Mouse (Mus musculus) CH12.LX (cell line): ENCODE results near the gene Gm37240. TPM values are rescaled to one million over a fixed set of nuclear protein-coding genes. Genes with fewer than 3 reads are reported as not detected.

Experiments used
- DNase-seq: peaks from one replicate; pipeline ENCODE4 v3.0.0-alpha.2; 2013; ENCODE audit errors: extremely low read depth
- H3K27ac ChIP-seq: 2 replicates; pipeline ENCODE4 v1.5.1; 2012; ENCODE audit warnings: low read depth, mild to moderate bottlenecking, control low read depth, moderate library complexity; ENCODE audit not compliant: insufficient read depth
- H3K27me3 ChIP-seq: replicated peaks from 2 replicates; pipeline ENCODE3; 2012; ENCODE audit warnings: inconsistent platforms
- H3K36me3 ChIP-seq, 2 experiments: replicated peaks in 1 of 2; 2 replicates each; pipeline versions ENCODE3 to v1.6.1; 2012; ENCODE audit warnings: inconsistent platforms in 1 of 2, low read length in 1 of 2, mild to moderate bottlenecking in 1 of 2, mixed read lengths in 1 of 2, moderate library complexity in 1 of 2; ENCODE audit not compliant: control insufficient read depth in 1 of 2, insufficient read depth in 1 of 2
- H3K4me1 ChIP-seq, 2 experiments: 2 replicates each; pipeline ENCODE4 v1.6.1; 2012; ENCODE audit warnings: inconsistent platforms in 1 of 2, moderate library complexity in 1 of 2; ENCODE audit not compliant: insufficient read depth in 2 of 2, control insufficient read depth in 1 of 2
- H3K4me2 ChIP-seq: 2 replicates; pipeline ENCODE4 v1.6.1; 2012; ENCODE audit warnings: low read depth, mild to moderate bottlenecking, control low read depth; ENCODE audit not compliant: poor library complexity, insufficient read depth, severe bottlenecking
- H3K4me3 ChIP-seq, 3 experiments: fragments of 150-350 bp in 1 of 3; sonication (generic) in 1 of 3; replicated peaks in 1 of 3; 2 replicates each; pipeline versions ENCODE3 to v1.5.1; 2011 to 2012; ENCODE audit warnings: low read depth in 2 of 3, low read length in 2 of 3, mild to moderate bottlenecking in 2 of 3, moderate library complexity in 2 of 3, control low read depth in 1 of 3, improper control_type of control experiment in 1 of 3, inconsistent platforms in 1 of 3, mixed read lengths in 1 of 3; ENCODE audit not compliant: poor library complexity in 1 of 3
- H3K79me2 ChIP-seq: replicated peaks from 2 replicates; pipeline ENCODE4 v1.6.1; 2012; ENCODE audit warnings: mild to moderate bottlenecking, moderate library complexity; ENCODE audit not compliant: control insufficient read depth, poor library complexity, insufficient read depth, severe bottlenecking; ENCODE audit errors: extremely low read depth
- H3K9ac ChIP-seq: 2 replicates; pipeline ENCODE4 v1.6.1; 2012; ENCODE audit warnings: low read depth, mild to moderate bottlenecking, control low read depth, moderate library complexity; ENCODE audit not compliant: insufficient read depth
- H3K9me3 ChIP-seq: replicated peaks from 2 replicates; pipeline ENCODE3; 2012; ENCODE audit warnings: low read length, inconsistent platforms, mixed read lengths
- BHLHE40 ChIP-seq: IDR thresholded peaks from 2 replicates; pipeline ENCODE4 v1.6.1; 2011; ENCODE audit warnings: mild to moderate bottlenecking, low read depth, low read length, improper control_type of control experiment
- CHD1 ChIP-seq: IDR thresholded peaks from 2 replicates; pipeline ENCODE4 v1.6.1; 2012; ENCODE audit warnings: low read depth, low read length, improper control_type of control experiment, inconsistent platforms
- CHD2 ChIP-seq: IDR thresholded peaks from 2 replicates; pipeline ENCODE4 v1.6.1; 2011; ENCODE audit warnings: low read length, improper control_type of control experiment
- CTCF ChIP-seq, 2 experiments: IDR thresholded peaks in 1 of 2; conservative IDR thresholded peaks in 1 of 2; 2 replicates each; pipeline ENCODE4 v1.5.1; 2011 to 2012; ENCODE audit warnings: low read depth in 2 of 2, low read length in 2 of 2, improper control_type of control experiment in 1 of 2, inconsistent platforms in 1 of 2, mild to moderate bottlenecking in 1 of 2, moderate library complexity in 1 of 2
- ELF1 ChIP-seq: IDR thresholded peaks from 2 replicates; pipeline ENCODE4 v1.6.1; 2014; ENCODE audit warnings: low read depth, mild to moderate bottlenecking, inconsistent platforms, low read length, improper control_type of control experiment
- EP300 ChIP-seq: IDR thresholded peaks from 2 replicates; pipeline ENCODE4 v1.6.1; 2011; ENCODE audit warnings: low read length, improper control_type of control experiment
- ETS1 ChIP-seq: conservative IDR thresholded peaks from 2 replicates; pipeline ENCODE4 v1.6.1; 2012; ENCODE audit warnings: low read depth, mild to moderate bottlenecking, inconsistent platforms, low read length, improper control_type of control experiment, moderate library complexity
- HCFC1 ChIP-seq: IDR thresholded peaks from 2 replicates; pipeline ENCODE4 v1.6.1; 2012; ENCODE audit warnings: low read depth, mild to moderate bottlenecking, inconsistent platforms, low read length, improper control_type of control experiment
- IRF4 ChIP-seq: IDR thresholded peaks from 2 replicates; pipeline ENCODE4 v1.6.1; 2014; ENCODE audit warnings: low read depth, mild to moderate bottlenecking, inconsistent platforms, low read length, improper control_type of control experiment
- JUN ChIP-seq: IDR thresholded peaks from 2 replicates; pipeline ENCODE4 v1.6.1; 2011; ENCODE audit warnings: low read depth, mild to moderate bottlenecking, low read length, improper control_type of control experiment, moderate library complexity; ENCODE audit not compliant: insufficient read depth
- JUND ChIP-seq: conservative IDR thresholded peaks from 2 replicates; pipeline ENCODE4 v1.6.1; 2011; ENCODE audit warnings: low read depth, low read length, improper control_type of control experiment
- KAT2A ChIP-seq: IDR thresholded peaks from 2 replicates; pipeline ENCODE4 v1.6.1; 2012; ENCODE audit warnings: low read length, improper control_type of control experiment, inconsistent platforms; ENCODE audit not compliant: insufficient replicate concordance
- MAFK ChIP-seq: IDR thresholded peaks from 2 replicates; pipeline ENCODE4 v1.6.1; 2011; ENCODE audit warnings: low read length, improper control_type of control experiment; ENCODE audit not compliant: insufficient replicate concordance
- MAX ChIP-seq: IDR thresholded peaks from 2 replicates; pipeline ENCODE4 v1.6.1; 2011; ENCODE audit warnings: low read length, improper control_type of control experiment
- MAZ ChIP-seq: IDR thresholded peaks from 2 replicates; pipeline ENCODE4 v1.6.1; 2012; ENCODE audit warnings: low read depth, mild to moderate bottlenecking, inconsistent platforms, low read length, improper control_type of control experiment, moderate library complexity
- MEF2A ChIP-seq: IDR thresholded peaks from 2 replicates; pipeline ENCODE4 v1.6.1; 2014; ENCODE audit warnings: low read depth, mild to moderate bottlenecking, inconsistent platforms, low read length, improper control_type of control experiment, borderline replicate concordance
- MXI1 ChIP-seq: IDR thresholded peaks from 2 replicates; pipeline ENCODE4 v1.6.1; 2011; ENCODE audit warnings: mild to moderate bottlenecking, low read depth, low read length, improper control_type of control experiment
- MYC ChIP-seq: IDR thresholded peaks from 2 replicates; pipeline ENCODE4 v1.6.1; 2011; ENCODE audit warnings: low read depth, mild to moderate bottlenecking, improper control_type of control experiment, low read length
- NRF1 ChIP-seq: IDR thresholded peaks from 2 replicates; pipeline ENCODE4 v1.6.1; 2014; ENCODE audit warnings: low read depth, mild to moderate bottlenecking, inconsistent platforms, low read length, improper control_type of control experiment, moderate library complexity
- PAX5 ChIP-seq: IDR thresholded peaks from 2 replicates; pipeline ENCODE4 v1.6.1; 2012; ENCODE audit warnings: low read length, inconsistent platforms, mixed read lengths
- POLR2A ChIP-seq: IDR thresholded peaks from 2 replicates; pipeline ENCODE4 v1.6.1; 2011; ENCODE audit warnings: low read depth, mild to moderate bottlenecking, improper control_type of control experiment, low read length
- POLR2AphosphoS2 ChIP-seq: IDR thresholded peaks from 2 replicates; pipeline ENCODE4 v1.6.1; 2011; ENCODE audit warnings: low read depth, low read length, improper control_type of control experiment
- RCOR1 ChIP-seq: conservative IDR thresholded peaks from 2 replicates; pipeline ENCODE4 v1.6.1; 2012; ENCODE audit warnings: low read depth, mild to moderate bottlenecking, inconsistent platforms, low read length, improper control_type of control experiment
- SIN3A ChIP-seq: IDR thresholded peaks from 2 replicates; pipeline ENCODE4 v1.6.1; 2012; ENCODE audit warnings: low read length, improper control_type of control experiment, inconsistent platforms
- SMC3 ChIP-seq: IDR thresholded peaks from 2 replicates; pipeline ENCODE4 v1.6.1; 2011; ENCODE audit warnings: low read depth, low read length, improper control_type of control experiment
- TCF12 ChIP-seq: IDR thresholded peaks from 2 replicates; pipeline ENCODE4 v1.6.1; 2014; ENCODE audit warnings: low read depth, mild to moderate bottlenecking, inconsistent platforms, low read length, improper control_type of control experiment
- UBTF ChIP-seq: IDR thresholded peaks from 2 replicates; pipeline ENCODE4 v1.6.1; 2012; ENCODE audit warnings: low read depth, mild to moderate bottlenecking, inconsistent platforms, low read length, improper control_type of control experiment, moderate library complexity
- USF1 ChIP-seq: IDR thresholded peaks from 2 replicates; pipeline ENCODE4 v1.6.1; 2014; ENCODE audit warnings: low read depth, mild to moderate bottlenecking, inconsistent platforms, low read length, improper control_type of control experiment
- USF2 ChIP-seq: conservative IDR thresholded peaks from 2 replicates; pipeline ENCODE4 v1.6.1; 2011; ENCODE audit warnings: low read depth, low read length, improper control_type of control experiment
- ZKSCAN1 ChIP-seq: IDR thresholded peaks from 2 replicates; pipeline ENCODE4 v1.6.1; 2012; ENCODE audit warnings: low read depth, inconsistent platforms, low read length, improper control_type of control experiment, borderline replicate concordance
- ZMIZ1 ChIP-seq: IDR thresholded peaks from 2 replicates; pipeline ENCODE4 v1.6.1; 2012; ENCODE audit warnings: low read depth, mild to moderate bottlenecking, inconsistent platforms, low read length, improper control_type of control experiment
- dilution Hi-C: fragments of 300-500 bp; cut with MboI; formaldehyde crosslinking; loops from 2 replicates; pipeline ENCODE4 v1.14.3; 2020; ENCODE audit warnings: low sequenced_read_pairs; ENCODE audit not compliant: extremely low pct_unique_long_range_greater_than_20kb, extremely low pct_ligation_motif_present
- in situ Hi-C: fragments of 300-500 bp; cut with MboI; formaldehyde crosslinking; loops from 3 replicates; pipeline ENCODE4 v1.14.3; 2019; ENCODE audit warnings: low sequenced_read_pairs, low pct_ligation_motif_present, low pct_unique_long_range_greater_than_20kb, mixed read lengths
- polyA plus RNA-seq: library from polyadenylated mRNA; unstranded; fragments of >175 nt; gene quantifications from 2 replicates; pipeline ENCODE4 v1.2.1, GENCODE M21; 2012; ENCODE audit warnings: low read depth; ENCODE audit not compliant: insufficient read length
- total RNA-seq, 2 experiments: library from RNA; depleted of rRNA; stranded (reverse); fragments of 300-350 nt in 1 of 2; fragments of >200 nt in 1 of 2; gene quantifications; 2 replicates each; pipeline ENCODE4 v1.2.3; 2012 to 2014

Gene Gm37240
- total and polyA plus RNA-seq, 3 experiments, result 0.08 to 0.19 (median 0.14) TPM

DNA sequence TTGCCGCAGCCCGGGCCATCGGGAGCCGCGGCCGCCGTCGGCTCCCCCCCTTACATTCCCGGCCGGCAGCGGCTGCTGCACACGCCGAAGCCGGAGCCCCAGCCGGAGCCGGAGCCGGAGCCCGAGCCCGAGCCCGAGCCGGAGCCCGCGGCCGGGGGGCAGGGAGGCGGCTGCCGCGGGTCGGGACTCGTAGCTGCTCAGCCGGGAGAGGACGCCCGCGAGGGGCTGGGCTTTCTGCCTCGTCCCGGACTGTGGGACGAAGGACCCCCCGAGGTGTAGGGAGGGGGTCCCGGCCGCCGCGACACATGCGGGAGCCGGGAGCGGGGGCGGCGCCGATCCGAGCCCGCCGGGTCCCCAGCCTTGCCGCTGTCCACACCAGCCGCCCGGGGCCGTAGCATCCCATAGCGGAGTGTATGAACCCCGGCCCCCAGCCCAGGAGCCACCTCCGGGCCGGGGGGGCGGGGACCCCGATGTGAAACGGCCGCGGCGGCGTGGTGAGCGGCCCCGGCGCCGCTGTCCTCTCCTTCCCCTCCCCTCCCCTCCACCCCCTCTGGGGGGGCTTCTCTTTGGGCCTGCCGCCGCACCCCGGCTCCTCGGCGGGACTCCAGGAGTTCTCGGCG lies 1072.4 kb downstream of the Gm37240 start, which contains the start of gene Fbxw7:
Fbxw7 (plus strand) TSS at position 507 of the 620 bp plus-strand sequence.
- H3K36me3 ChIP-seq, result peaks cover 0 to 15% of the 10 kb centered on the region in 2 experiments
- H3K27me3 ChIP-seq, result no peaks in the 10 kb centered on the region
- peaks cover 53% of the 10 kb centered on the region for H3K79me2 ChIP-seq
- H3K9me3 ChIP-seq, result no peaks in the 10 kb centered on the region
- peak within 1 kb of the TSS; percentile 90 to 97 (median 95) for H3K4me3 ChIP-seq
- H3K9ac ChIP-seq, result peak within 1 kb of the TSS; percentile 95
- peak within 1 kb of the TSS; percentile 94 for H3K4me2 ChIP-seq
- DNase-seq, result no peak
- H3K27ac ChIP-seq, result peak within 1 kb of the TSS; percentile 79
- dilution Hi-C loops (no loop called here), in situ Hi-C loops (loop anchor here (10.0 kb wide), 1 partner anchor 120 kb away; no protein-coding TSS in a partner anchor)
- peaks cover 5 to 37% of the 10 kb centered on the region in 2 experiments for H3K4me1 ChIP-seq
- TF ChIP-seq BHLHE40, result no peak
- 0 out of 2 replicates have a peak, but pooled peaks have one; percentile 73 for TF ChIP-seq CHD1
- 0 out of 2 replicates have a peak, but pooled peaks have one; percentile 15 for TF ChIP-seq MYC

- Histone ChIP-seq H3K4me3 (peak overlapping the region; percentile 90 to 97 (median 95)), H3K79me2 (peaks cover 48% of the 10 kb centered on the region), H3K4me1 (peaks cover 5 to 41% of the 10 kb centered on the region in 2 experiments), H3K4me2 (no peak overlapping the region), H3K9ac (peak overlapping the region; percentile 95), H3K36me3 (peaks cover 0 to 10% of the 10 kb centered on the region in 2 experiments), H3K27ac (peak overlapping the region; percentile 79), H3K27me3 (no peaks in the 10 kb centered on the region), H3K9me3 (no peaks in the 10 kb centered on the region)
- peak; percentile 99 for DNase-seq
- dilution Hi-C loops, result no loop called here
- in situ Hi-C loops, result loop anchor here (10.0 kb wide), 1 partner anchor 119 kb away; no protein-coding TSS in a partner anchor
- TF ChIP-seq CTCF (conservative IDR thresholded peaks at IDR 0.05 in 1 of 2, IDR thresholded peaks at IDR 0.05 in 1 of 2; ENCODE audit: low read depth in 2 of 2, low read length in 2 of 2) (no peak), NRF1 (peak; percentile 48), ZKSCAN1 (no peak), EP300 (no peak), JUND (no peak), MAX (no peak; the same call in 1 of the 2 replicates), RCOR1 (no peak), MAZ (peak; percentile 100), PAX5 (no peak), TCF12 (peak; percentile 77), HCFC1 (peak; percentile 91), MAFK (no peak), JUN (no peak), USF1 (no peak), SIN3A (peak; percentile 97), ZMIZ1 (peak; percentile 82), KAT2A (peak; percentile 62; the same call in 1 of the 2 replicates), POLR2A (peak; percentile 92), CHD2 (peak; percentile 71), MYC (no peak), ETS1 (no peak; the same call in 1 of the 2 replicates), USF2 (no peak), ELF1 (peak; percentile 97), UBTF (no peak; the same call in 1 of the 2 replicates), MXI1 (peak; percentile 97), IRF4 (peak; percentile 83), POLR2AphosphoS2 (peak; percentile 67; the same call in 1 of the 2 replicates), MEF2A (peak; percentile 64), SMC3 (no peak; the same call in 1 of the 2 replicates)
Measured at GRCm38 (mm10) chr3:84814157-84814761, 1073.1 kb downstream of the Gm37240 start.
